Mouse (Mus musculus) intestine, postnatal 0 days (tissue): ENCODE results near the gene Epha3. TPM values are rescaled to one million over a fixed set of nuclear protein-coding genes. Genes with fewer than 3 reads are reported as not detected.

Source experiments
- ATAC-seq: fragments of 200-750 bp; cut with Nextera tagmentation; 2 replicates; pipeline ENCODE4 v1.8.0; 2017; ENCODE audit warnings: mild to moderate bottlenecking, moderate TSS enrichment, moderate library complexity
- H3K27ac ChIP-seq: fragments of 300-500 bp; sonication (generic); 2 replicates; pipeline ENCODE4 v1.5.1; 2014; ENCODE audit warnings: mild to moderate bottlenecking, low read depth, low read length, moderate library complexity
- H3K27me3 ChIP-seq: fragments of 300-500 bp; sonication (generic); replicated peaks from 2 replicates; pipeline ENCODE4 v1.6.1; 2014; ENCODE audit warnings: low read length, mixed read lengths; ENCODE audit not compliant: control insufficient read depth, insufficient read depth
- H3K36me3 ChIP-seq: fragments of 300-500 bp; sonication (generic); 2 replicates; pipeline ENCODE4 v1.6.1; 2014; ENCODE audit warnings: mild to moderate bottlenecking, moderate library complexity; ENCODE audit not compliant: control insufficient read depth, insufficient read depth
- H3K4me1 ChIP-seq: fragments of 300-500 bp; sonication (generic); replicated peaks from 2 replicates; pipeline ENCODE4 v1.6.1; 2014; ENCODE audit warnings: antibody characterized with exemption, low read length, mixed read lengths; ENCODE audit not compliant: control insufficient read depth, insufficient read depth
- H3K4me2 ChIP-seq: fragments of 300-500 bp; sonication (generic); replicated peaks from 2 replicates; pipeline ENCODE4 v1.6.1; 2014; ENCODE audit warnings: low read depth, mild to moderate bottlenecking, moderate library complexity
- H3K4me3 ChIP-seq: fragments of 300-500 bp; sonication (generic); 2 replicates; pipeline ENCODE4 v1.5.1; 2014; ENCODE audit warnings: low read depth, low read length
- H3K9ac ChIP-seq: fragments of 300-500 bp; sonication (generic); 2 replicates; pipeline ENCODE4 v1.6.1; 2014; ENCODE audit warnings: mild to moderate bottlenecking, low read depth, low read length
- H3K9me3 ChIP-seq: fragments of 300-500 bp; sonication (generic); 2 replicates; pipeline ENCODE4 v1.6.1; 2016; ENCODE audit warnings: mixed run types; ENCODE audit not compliant: control insufficient read depth
- CTCF ChIP-seq: sonication (generic); IDR thresholded peaks from 2 replicates; pipeline ENCODE4 v1.5.1; 2016; ENCODE audit warnings: low read depth, mild to moderate bottlenecking, control low read depth, antibody characterized with exemption, moderate library complexity
- WGBS: fragments of 180-500 bp; shearing (Covaris S2); extraction: QIAGEN DNeasy Blood & Tissue Kit; methylation state at CpG from one replicate; pipeline ENCODE4 v1.1.7; 2014; 5-methylcytosine and 5-hydroxymethylcytosine counted together
- polyA plus RNA-seq: library from polyadenylated mRNA; unstranded; fragments of >200 nt; fragmentation: Nextera tagmentation; extraction: Ambion mirVana; gene quantifications from 2 replicates; pipeline ENCODE4 v1.2.1, GENCODE M21; 2015

Gene Epha3
- polyA plus RNA-seq, 1 experiment from 2014 or later = 2.3 TPM

DNA sequence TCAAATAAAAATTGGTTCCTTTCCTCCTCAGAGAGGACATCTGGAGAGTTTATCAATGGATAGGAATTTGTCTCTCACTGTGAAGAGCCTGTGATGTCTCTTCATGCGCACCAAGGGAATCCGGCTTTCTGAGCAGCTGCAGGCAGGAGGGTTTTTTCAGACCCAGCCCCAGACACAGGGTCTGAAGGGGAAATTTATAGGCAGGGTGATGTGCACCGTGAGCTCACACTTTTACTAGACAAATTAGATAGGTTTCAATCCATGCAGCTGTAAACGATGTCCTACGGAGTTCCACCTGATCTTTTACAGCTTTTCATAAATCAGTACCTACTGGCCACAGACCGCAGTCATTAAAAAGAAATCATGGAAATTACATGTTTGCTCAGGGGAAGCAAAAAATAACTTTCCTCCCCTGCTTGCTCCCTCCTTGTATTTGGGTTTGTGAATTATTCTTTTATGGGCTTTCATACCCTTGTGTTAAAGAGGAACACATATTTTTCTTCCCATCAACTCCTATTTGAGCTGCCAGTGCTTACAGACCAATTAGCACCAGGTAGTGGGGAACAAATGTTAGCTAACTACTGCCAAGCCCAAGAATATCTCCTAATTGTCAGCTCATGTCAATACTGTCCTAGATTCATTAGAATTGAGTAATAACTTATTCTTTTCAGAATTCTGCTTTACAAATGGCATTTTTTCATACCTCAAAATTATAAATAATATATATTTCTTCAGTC is 307.4 kb downstream of the Epha3 start:
- no peak for TF ChIP-seq CTCF
- 44% methylated on average over 6 of the region's 6 CpGs for WGBS
- no peak overlapping the region for H3K4me2 ChIP-seq
- H3K36me3 ChIP-seq = no peaks in the 10 kb centered on the region
- no peaks in the 10 kb centered on the region for H3K9me3 ChIP-seq
- no peaks in the 10 kb centered on the region for H3K27me3 ChIP-seq
- H3K9ac ChIP-seq = no peak overlapping the region
- no peak for ATAC-seq
- H3K4me1 ChIP-seq = no peaks in the 10 kb centered on the region
- no peak overlapping the region for H3K27ac ChIP-seq
- no peak overlapping the region for H3K4me3 ChIP-seq

DNA sequence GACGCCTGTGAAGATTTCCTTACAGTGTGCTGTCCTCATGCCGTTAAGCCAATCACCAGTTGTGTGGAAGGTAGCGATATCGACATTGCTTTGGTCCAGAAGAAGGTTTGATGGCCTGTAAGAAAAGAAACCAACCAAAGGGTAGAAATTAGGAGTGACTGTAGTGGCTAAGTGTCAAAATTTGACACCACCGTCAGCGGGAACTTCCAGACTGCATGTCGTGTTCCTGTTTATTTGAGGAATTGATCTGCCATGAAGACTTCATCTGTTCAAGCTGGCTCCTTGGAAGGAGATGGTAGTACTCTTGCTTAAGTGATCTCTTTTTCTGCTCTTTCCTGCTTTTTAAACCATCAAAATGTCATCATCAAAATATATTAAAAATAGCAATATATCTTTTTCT is 311.4 kb downstream of the Epha3 start:
- H3K4me1 ChIP-seq = no peaks in the 10 kb centered on the region
- WGBS = 94% methylated on average over 7 of the region's 7 CpGs

DNA sequence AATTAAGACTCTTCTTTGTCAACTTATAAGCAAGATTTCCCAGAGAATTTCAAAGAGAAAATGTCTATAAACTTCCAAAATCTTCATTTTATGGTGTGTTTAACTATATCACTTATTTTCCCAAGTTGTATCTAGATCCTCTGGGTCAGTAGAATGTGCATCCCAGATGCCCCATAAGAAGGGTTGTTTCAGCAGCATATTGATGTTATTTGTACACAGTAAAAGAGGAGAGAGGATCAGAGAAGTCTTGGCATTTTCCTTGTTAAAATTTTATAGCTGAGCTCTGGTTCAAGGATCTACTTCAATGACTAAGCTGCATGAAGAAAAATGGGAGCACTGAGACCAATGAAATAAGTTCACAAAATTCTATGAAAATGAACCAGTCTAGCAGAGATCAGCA is 324.5 kb downstream of the Epha3 start:
- H3K9ac ChIP-seq = no peak overlapping the region
- no peak for TF ChIP-seq CTCF
- no peak overlapping the region for H3K4me3 ChIP-seq
- H3K4me1 ChIP-seq = no peaks in the 10 kb centered on the region
- H3K27me3 ChIP-seq = no peaks in the 10 kb centered on the region
- H3K4me2 ChIP-seq = no peak overlapping the region
- H3K36me3 ChIP-seq = no peaks in the 10 kb centered on the region
- no peak overlapping the region for H3K27ac ChIP-seq
- no peak for ATAC-seq
- no peaks in the 10 kb centered on the region for H3K9me3 ChIP-seq

More for the DNA sequence above, 311.4 kb downstream of the Epha3 start:
- no peak overlapping the region for H3K9ac ChIP-seq
- no peak for ATAC-seq
- no peak overlapping the region for H3K27ac ChIP-seq
- no peak overlapping the region for H3K4me2 ChIP-seq
- no peak overlapping the region for H3K4me3 ChIP-seq
- TF ChIP-seq CTCF = no peak
- no peaks in the 10 kb centered on the region for H3K27me3 ChIP-seq
- no peaks in the 10 kb centered on the region for H3K36me3 ChIP-seq
- no peaks in the 10 kb centered on the region for H3K9me3 ChIP-seq

DNA sequence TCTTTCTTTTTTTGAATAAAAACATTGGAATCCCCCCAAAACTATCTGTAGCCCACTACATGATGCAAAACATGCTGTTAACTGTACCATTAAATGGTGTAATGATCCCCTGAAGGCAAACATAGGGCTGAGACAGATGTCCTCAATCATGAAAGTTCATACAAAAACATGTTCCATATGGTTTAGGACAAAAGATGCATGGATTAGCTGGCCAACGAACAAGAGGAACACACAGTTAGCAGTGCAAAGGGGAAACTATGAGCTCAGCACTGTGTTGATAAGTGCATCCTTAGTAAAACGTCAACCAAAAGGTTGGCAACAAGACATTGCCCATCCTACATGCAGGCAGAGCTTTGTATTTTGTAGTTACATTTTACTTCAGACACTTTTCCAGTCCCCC is 335.2 kb downstream of the Epha3 start:
- no peak overlapping the region for H3K4me3 ChIP-seq
- no peak for ATAC-seq
- H3K36me3 ChIP-seq = no peaks in the 10 kb centered on the region
- no peak overlapping the region for H3K4me2 ChIP-seq
- WGBS = 56% methylated on average over 2 of the region's 2 CpGs
- H3K27me3 ChIP-seq = no peaks in the 10 kb centered on the region
- H3K4me1 ChIP-seq = no peaks in the 10 kb centered on the region
- no peaks in the 10 kb centered on the region for H3K9me3 ChIP-seq
- no peak overlapping the region for H3K27ac ChIP-seq
- no peak for TF ChIP-seq CTCF
- no peak overlapping the region for H3K9ac ChIP-seq

DNA sequence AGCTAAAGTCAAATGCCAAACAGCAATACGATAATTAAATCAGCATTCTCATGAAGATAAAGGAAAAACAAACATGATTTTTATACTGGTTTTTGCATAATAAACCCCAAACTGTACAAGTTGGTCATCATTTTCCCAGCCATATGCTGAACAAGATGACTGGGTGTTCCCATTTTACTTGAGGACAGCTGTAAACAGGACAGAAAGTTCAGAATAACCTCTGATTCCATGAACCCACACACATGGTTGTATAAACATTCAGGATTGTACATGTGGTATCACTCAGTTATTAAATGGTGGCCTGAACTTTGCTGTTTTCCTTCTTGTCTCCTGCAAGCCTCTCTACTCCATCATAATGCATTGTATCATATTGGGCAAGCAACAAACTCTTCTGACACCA is 346.3 kb downstream of the Epha3 start:
- Histone ChIP-seq H3K36me3 (no peaks in the 10 kb centered on the region), H3K4me1 (no peaks in the 10 kb centered on the region), H3K27ac (no peak overlapping the region), H3K27me3 (no peaks in the 10 kb centered on the region), H3K4me2 (no peak overlapping the region), H3K9me3 (no peaks in the 10 kb centered on the region), H3K4me3 (no peak overlapping the region), H3K9ac (no peak overlapping the region)
- TF ChIP-seq CTCF = no peak
- no peak for ATAC-seq
- 80% methylated on average over 1 of the region's 1 CpGs for WGBS

DNA sequence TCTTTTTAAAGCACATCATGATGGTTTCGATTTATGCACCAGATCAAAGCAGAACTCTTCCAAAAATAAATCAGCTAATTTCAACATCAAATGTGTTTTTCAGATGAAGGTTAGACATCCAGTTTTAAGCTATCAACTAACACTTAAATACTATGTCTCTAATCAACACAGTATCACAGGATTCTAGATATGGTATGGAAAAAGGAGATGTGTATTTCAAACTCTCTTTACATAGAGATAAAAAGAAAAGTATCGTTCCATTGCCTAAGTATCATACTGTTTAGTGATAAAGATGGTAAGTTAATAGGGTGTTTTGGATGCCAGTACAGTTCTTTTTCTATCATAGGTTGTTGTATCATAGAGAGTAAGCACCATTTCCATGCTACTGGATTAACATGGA is 353.9 kb downstream of the Epha3 start:
- no peak for TF ChIP-seq CTCF
- Histone ChIP-seq H3K4me3 (no peak overlapping the region), H3K27me3 (no peaks in the 10 kb centered on the region), H3K4me1 (no peaks in the 10 kb centered on the region), H3K27ac (no peak overlapping the region), H3K9me3 (no peaks in the 10 kb centered on the region), H3K9ac (no peak overlapping the region), H3K36me3 (no peaks in the 10 kb centered on the region), H3K4me2 (no peak overlapping the region)
- WGBS = 91% methylated on average over 2 of the region's 2 CpGs
- no peak for ATAC-seq

DNA sequence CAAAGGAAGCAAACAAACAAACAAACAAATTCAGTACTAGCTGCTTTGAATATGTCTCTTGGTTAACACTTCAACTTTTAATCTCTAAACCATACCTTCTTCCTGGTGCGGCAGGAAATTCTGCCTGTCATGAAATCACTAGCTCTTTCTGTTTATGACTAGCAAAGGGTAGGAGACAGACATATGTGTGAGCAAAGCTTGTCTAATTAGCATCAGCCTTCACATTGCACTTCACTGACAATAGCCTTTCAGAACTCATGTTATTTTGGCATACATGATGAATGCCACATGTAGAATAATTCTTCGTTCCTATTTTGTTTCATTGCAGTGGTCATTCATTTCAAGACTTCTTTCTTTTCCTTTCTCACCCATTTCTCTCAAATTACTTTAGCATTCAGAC is 357.5 kb downstream of the Epha3 start:
- Histone ChIP-seq H3K9ac (no peak overlapping the region), H3K4me3 (no peak overlapping the region), H3K27ac (no peak overlapping the region), H3K4me2 (no peak overlapping the region), H3K27me3 (no peaks in the 10 kb centered on the region), H3K36me3 (no peaks in the 10 kb centered on the region), H3K4me1 (no peaks in the 10 kb centered on the region), H3K9me3 (no peaks in the 10 kb centered on the region)
- ATAC-seq = no peak
- no peak for TF ChIP-seq CTCF
- WGBS = 86% methylated on average over 2 of the region's 2 CpGs
